Mouse (Mus musculus) lung, postnatal 14 days (tissue): Measurements from ENCODE around the gene Tpm1.

Experiments
- DNase-seq: peaks from one replicate; pipeline ENCODE4 v3.0.0; 2021

The Tpm1 gene

GRCm38 (mm10) chr9:67045966-67046602, 3.1 kb downstream of the Tpm1 start:
- DNase-seq, result no peak

GRCm38 (mm10) chr9:67045306-67045675, 3.9 kb downstream of the Tpm1 start:
- DNase-seq, result no peak

GRCm38 (mm10) chr9:67044551-67045305, 4.5 kb downstream of the Tpm1 start:
- DNase-seq, result peak; percentile 70

GRCm38 (mm10) chr9:67043231-67044199, 5.7 kb downstream of the Tpm1 start:
- DNase-seq, result peak; percentile 100

- DNase-seq, result no peak
Measured at GRCm38 (mm10) chr9:67042813-67043207, 6.4 kb downstream of the Tpm1 start.

GRCm38 (mm10) chr9:67041840-67042812, 7.1 kb downstream of the Tpm1 start:
- DNase-seq, result no peak

- DNase-seq, result no peak
Measured at GRCm38 (mm10) chr9:67040963-67041839, 8.0 kb downstream of the Tpm1 start.

GRCm38 (mm10) chr9:67039867-67040266, 9.3 kb downstream of the Tpm1 start:
- DNase-seq, result no peak

- no peak for DNase-seq
Measured at GRCm38 (mm10) chr9:67038686-67039085, 10.5 kb downstream of the Tpm1 start.

- no peak for DNase-seq
Measured at GRCm38 (mm10) chr9:67037666-67038065, 11.5 kb downstream of the Tpm1 start.

GRCm38 (mm10) chr9:67036527-67037118, 12.6 kb downstream of the Tpm1 start:
- DNase-seq, result no peak

- DNase-seq, result peak; percentile 58
Measured at GRCm38 (mm10) chr9:67035957-67036451, 13.2 kb downstream of the Tpm1 start.

- DNase-seq, result no peak
Measured at GRCm38 (mm10) chr9:67034677-67035076, 14.5 kb downstream of the Tpm1 start.

- no peak for DNase-seq
Measured at GRCm38 (mm10) chr9:67033016-67033415, 16.2 kb downstream of the Tpm1 start.

- DNase-seq, result no peak
Measured at GRCm38 (mm10) chr9:67032611-67033010, 16.6 kb downstream of the Tpm1 start.

- DNase-seq, result no peak
Measured at GRCm38 (mm10) chr9:67029518-67029917, 19.7 kb downstream of the Tpm1 start.

GRCm38 (mm10) chr9:67028929-67029328, 20.3 kb downstream of the Tpm1 start:
- DNase-seq, result no peak

GRCm38 (mm10) chr9:67028133-67028724, 21.0 kb downstream of the Tpm1 start:
- no peak for DNase-seq

- DNase-seq, result no peak
Measured at GRCm38 (mm10) chr9:67026890-67027289, 22.3 kb downstream of the Tpm1 start.

GRCm38 (mm10) chr9:67026061-67026460, 23.1 kb downstream of the Tpm1 start:
- DNase-seq, result no peak
